8 mouse cellular contexts compared by ENCODE assay signal in genomic region chr2:75137983-75138745, GRCm38 (mm10).
DNase-seq lines count a peak whose midpoint lies in the region; ATAC-seq lines count a peak whose summit lies in the region.

No protein-coding gene starts in this region.

- H3K4me1 ChIP-seq in hindbrain, embryonic 15.5 days (replicated peaks): peaks cover 21% of the 10 kb centered on the region

- peak; percentile 50 for DNase-seq in adipocyte (ENCODE audit: low spot score)
- DNase-seq in cerebellum, postnatal 10 days: peak; percentile 85 to 87
- DNase-seq in gastrocnemius, adult 18-20 months (ENCODE audit: low spot score): peak; percentile 55
- DNase-seq in left cerebral cortex, adult 8-10 months (ENCODE audit: low spot score in 2 of 2): peak; percentile 10 to 56
- peak; percentile 58 for DNase-seq in lung, postnatal 36 days
- peak; percentile 59 for DNase-seq in right cerebral cortex, postnatal 25 days

- H3K9me3 ChIP-seq in hindbrain, embryonic 15.5 days: no peaks in the 10 kb centered on the region

- peak; percentile 68 for ATAC-seq in hindbrain, embryonic 15.5 days (ENCODE audit: low FRiP score, low read depth)
- ATAC-seq in inflammation-experienced regulatory T-cells, adult 6 months: no peak

- 6% methylated on average over 29 of the region's 29 CpGs for WGBS in hindbrain, embryonic 15.5 days

- peak overlapping the region; percentile 41 for H3K4me3 ChIP-seq in hindbrain, embryonic 15.5 days

- H3K27ac ChIP-seq in hindbrain, embryonic 15.5 days (replicated peaks): no peak overlapping the region

- peaks cover 56% of the 10 kb centered on the region for H3K27me3 ChIP-seq in hindbrain, embryonic 15.5 days

- H3K36me3 ChIP-seq in hindbrain, embryonic 15.5 days: no peaks in the 10 kb centered on the region

- peak overlapping the region; percentile 92 for H3K4me2 ChIP-seq in hindbrain, embryonic 15.5 days

- H3K9ac ChIP-seq in hindbrain, embryonic 15.5 days: peak overlapping the region; percentile 54

Comparison
In these comparisons a context has a peak if more than half of its experiments do, and no peak if none do; other contexts are left out.
1. DNase-seq: peak in every context shown above with its lines; median percentile 86 in cerebellum, postnatal 10 days; 59 in right cerebral cortex, postnatal 25 days; 58 in lung, postnatal 36 days; 55 in gastrocnemius, adult 18-20 months; 50 in adipocyte; 33 in left cerebral cortex, adult 8-10 months.